Mouse (Mus musculus) C2C12 (cell line): ENCODE data around the gene Gatad2a. TPM values are rescaled to one million over a fixed set of nuclear protein-coding genes. Genes with fewer than 3 reads are reported as not detected.

Source experiments
- H3K27me3 ChIP-seq: one replicate; pipeline ENCODE4 v1.6.1; 2011; ENCODE audit not compliant: control insufficient read depth, insufficient read depth, insufficient read length
- H3K36me3 ChIP-seq: one replicate; pipeline ENCODE4 v1.6.1; 2011; ENCODE audit not compliant: control insufficient read depth, insufficient read depth
- H3K4me3 ChIP-seq: one replicate; pipeline ENCODE4 v1.5.1; 2011; ENCODE audit warnings: mild to moderate bottlenecking, control low read depth; ENCODE audit not compliant: poor library complexity, insufficient read depth, severe bottlenecking
- H3K79me2 ChIP-seq: one replicate; pipeline ENCODE4 v1.6.1; 2011; ENCODE audit not compliant: control insufficient read depth, insufficient read depth
- H3K79me3 ChIP-seq: one replicate; pipeline ENCODE4 v1.6.1; 2011; ENCODE audit warnings: low read depth, control low read depth
- H3ac ChIP-seq: one replicate; pipeline ENCODE3; 2011; ENCODE audit warnings: low read depth; ENCODE audit not compliant: control insufficient read depth, insufficient read length
- CEBPB ChIP-seq: IDR thresholded peaks from one replicate; pipeline ENCODE4 v1.6.1; 2011; ENCODE audit warnings: low read depth, mild to moderate bottlenecking, control low read depth, moderate library complexity
- CTCF ChIP-seq: IDR thresholded peaks from one replicate; pipeline ENCODE4 v1.5.1; 2011; ENCODE audit not compliant: control insufficient read depth, insufficient read depth, insufficient read length
- FOSL1 ChIP-seq: IDR thresholded peaks from one replicate; pipeline ENCODE4 v1.8.0; 2011; ENCODE audit warnings: mild to moderate bottlenecking, low read length; ENCODE audit not compliant: poor library complexity, insufficient read depth, severe bottlenecking
- MAX ChIP-seq: IDR thresholded peaks from one replicate; pipeline ENCODE4 v1.6.1; 2011; ENCODE audit warnings: mild to moderate bottlenecking, control low read depth
- MYOD1 ChIP-seq: IDR thresholded peaks from one replicate; pipeline ENCODE4 v1.6.1; 2011; ENCODE audit warnings: low read depth; ENCODE audit not compliant: control insufficient read depth, insufficient read length
- MYOG ChIP-seq: IDR thresholded peaks from one replicate; pipeline ENCODE4 v1.6.1; 2011; ENCODE audit not compliant: control insufficient read depth, insufficient read length; ENCODE audit errors: extremely low read depth
- USF1 ChIP-seq: IDR thresholded peaks from one replicate; pipeline ENCODE4 v1.6.1; 2011; ENCODE audit warnings: low read depth, mild to moderate bottlenecking, control low read depth, moderate library complexity
- polyA plus RNA-seq: library from polyadenylated mRNA; unstranded; fragments of >200 nt; fragmentation: generic; extraction: Trizol; gene quantifications from one replicate; pipeline ENCODE4 v1.2.1, GENCODE M21; 2012; ENCODE audit warnings: missing spikeins

Gatad2a gene
- polyA plus RNA-seq, 1 experiment, result 59.3 TPM

DNA sequence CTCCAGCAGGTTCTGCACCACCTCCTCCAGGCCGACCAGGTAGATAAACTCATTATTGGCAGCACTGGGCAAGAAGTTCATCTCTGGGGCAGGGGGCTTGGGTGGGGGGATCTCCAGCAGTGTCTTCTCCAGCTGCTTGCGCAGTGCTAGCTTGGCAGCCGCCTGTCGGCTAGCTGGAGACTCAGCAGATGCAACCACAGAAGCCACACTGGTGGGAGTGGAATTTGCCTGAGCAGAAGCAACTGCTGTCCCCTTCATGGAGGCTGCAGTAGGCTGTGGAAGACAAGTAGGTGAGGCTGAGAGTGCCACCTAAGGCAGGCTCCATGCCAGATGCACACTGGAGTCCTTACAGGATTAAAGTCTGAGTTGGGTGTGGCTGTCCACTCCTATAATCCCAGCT is 81.7 kb downstream of the Gatad2a start:
- Histone ChIP-seq H3ac (no peak overlapping the region), H3K4me3 (no peak overlapping the region), H3K36me3 (peaks cover 61% of the 10 kb centered on the region), H3K79me2 (peaks cover 14% of the 10 kb centered on the region), H3K79me3 (peaks cover 11% of the 10 kb centered on the region), H3K27me3 (no peaks in the 10 kb centered on the region)
- TF ChIP-seq CTCF (no peak), MYOD1 (no peak), CEBPB (no peak), FOSL1 (no peak), MYOG (no peak), USF1 (no peak), MAX (no peak)

DNA sequence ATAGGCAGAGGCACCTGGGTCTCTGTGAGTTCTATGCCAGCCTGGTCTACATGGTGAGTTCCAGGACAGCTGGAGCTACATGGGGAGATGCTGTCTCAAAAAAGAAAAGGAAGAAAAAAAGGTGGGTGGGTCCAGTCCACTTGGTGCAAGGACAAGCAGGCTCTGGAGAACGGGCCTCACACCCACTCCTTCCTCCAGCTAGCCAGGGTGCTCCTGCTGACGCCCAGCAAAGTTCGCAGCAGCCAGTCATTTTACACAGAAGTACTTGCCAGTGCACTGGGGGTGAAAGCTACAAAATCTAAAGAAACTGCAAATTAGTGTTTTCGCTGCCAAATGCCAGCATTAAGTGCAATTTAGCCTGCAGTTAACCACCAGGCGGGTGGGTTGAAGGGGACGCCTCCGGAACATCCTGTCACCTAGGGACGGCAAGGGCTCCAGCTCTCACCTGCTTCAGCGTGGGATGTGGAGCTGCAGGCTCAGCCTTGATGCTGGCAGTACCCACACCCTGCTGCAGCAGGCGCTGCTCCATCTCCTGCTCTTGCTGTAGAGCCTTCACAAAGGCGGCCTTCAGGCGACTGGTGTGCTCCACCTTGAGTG is 83.6 kb downstream of the Gatad2a start:
- Histone ChIP-seq H3K79me3 (peaks cover under 1% of the 10 kb centered on the region), H3K4me3 (no peak overlapping the region), H3K79me2 (peaks cover under 1% of the 10 kb centered on the region), H3K36me3 (peaks cover 70% of the 10 kb centered on the region), H3ac (no peak overlapping the region), H3K27me3 (no peaks in the 10 kb centered on the region)
- no peak for TF ChIP-seq FOSL1
- no peak for TF ChIP-seq MYOG
- no peak for TF ChIP-seq CTCF
- no peak for TF ChIP-seq MAX

DNA sequence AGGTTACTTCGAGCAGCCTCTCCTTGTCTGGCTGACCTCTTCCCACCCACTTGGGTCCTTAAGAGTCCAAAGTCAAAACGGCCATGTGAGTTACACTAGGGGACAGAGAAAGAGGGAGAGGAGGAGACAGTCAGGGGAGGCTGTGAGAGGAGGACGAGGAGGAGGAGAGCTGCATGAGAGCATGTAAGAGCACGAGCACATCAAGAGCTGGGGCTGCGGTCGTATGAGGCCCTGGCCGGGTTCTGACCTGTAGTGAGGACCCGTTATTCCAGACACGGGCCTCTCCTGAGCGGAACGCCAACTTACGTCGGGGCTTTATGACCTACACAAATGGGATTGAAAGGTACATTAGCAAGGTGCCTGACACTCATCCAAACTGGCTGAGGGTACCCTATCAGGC is 84.3 kb downstream of the Gatad2a start:
- H3K4me3 ChIP-seq, result no peak overlapping the region
- peaks cover 65% of the 10 kb centered on the region for H3K36me3 ChIP-seq
- no peak overlapping the region for H3ac ChIP-seq
- H3K79me3 ChIP-seq, result no peaks in the 10 kb centered on the region
- TF ChIP-seq CTCF (no peak), MYOD1 (no peak), FOSL1 (no peak), MYOG (no peak), USF1 (no peak), CEBPB (no peak), MAX (no peak)
- H3K79me2 ChIP-seq, result no peaks in the 10 kb centered on the region
- no peaks in the 10 kb centered on the region for H3K27me3 ChIP-seq

DNA sequence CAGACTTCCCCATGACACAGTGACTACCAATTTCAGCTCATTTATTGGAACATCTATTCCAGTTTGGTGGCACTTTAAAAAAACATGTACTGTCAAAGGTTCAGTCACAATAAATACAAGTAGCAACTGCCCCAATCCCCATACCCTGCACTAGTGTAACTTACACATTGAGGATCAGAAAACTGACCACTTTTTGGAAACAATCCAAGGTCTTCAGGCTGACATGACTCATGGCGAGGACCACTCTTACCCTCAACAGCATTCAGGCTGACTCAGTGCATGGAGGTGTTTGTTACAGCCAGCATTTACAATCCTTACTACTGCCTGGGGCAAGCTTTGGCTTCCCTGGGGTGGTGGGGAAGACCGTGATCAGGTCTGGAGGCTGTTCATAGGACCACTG is 89.1 kb downstream of the Gatad2a start:
- Histone ChIP-seq H3K4me3 (no peak overlapping the region), H3K36me3 (peaks cover 29% of the 10 kb centered on the region), H3K79me3 (no peaks in the 10 kb centered on the region), H3K79me2 (no peaks in the 10 kb centered on the region), H3K27me3 (no peaks in the 10 kb centered on the region), H3ac (no peak overlapping the region)
- TF ChIP-seq USF1 (no peak), CEBPB (no peak), FOSL1 (no peak), MYOG (no peak), MYOD1 (no peak), MAX (no peak), CTCF (no peak)

DNA sequence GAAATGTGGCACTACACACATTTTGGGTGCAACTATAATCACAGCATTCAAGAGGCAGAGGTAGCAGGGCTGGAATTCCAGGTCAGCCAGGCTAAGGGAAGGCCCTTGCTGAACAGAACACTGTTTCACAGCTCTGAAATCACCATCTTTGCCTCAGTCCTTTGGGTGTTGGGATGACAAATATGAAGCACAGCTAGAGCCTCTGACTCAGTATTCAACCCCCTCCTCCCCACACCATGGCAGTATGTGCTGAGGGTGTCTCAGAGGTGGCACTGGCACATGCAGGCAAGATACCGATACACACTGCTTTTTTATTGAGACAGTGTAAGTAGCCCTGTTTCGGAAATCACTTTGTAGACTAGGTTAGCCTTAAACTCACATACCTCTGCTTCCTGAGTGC is 89.9 kb downstream of the Gatad2a start:
- H3K27me3 ChIP-seq, result no peaks in the 10 kb centered on the region
- no peak overlapping the region for H3K4me3 ChIP-seq
- H3K79me3 ChIP-seq, result peaks cover under 1% of the 10 kb centered on the region
- no peak overlapping the region for H3ac ChIP-seq
- peaks cover 2% of the 10 kb centered on the region for H3K79me2 ChIP-seq
- H3K36me3 ChIP-seq, result peaks cover 23% of the 10 kb centered on the region
- TF ChIP-seq MAX (no peak), MYOG (no peak), USF1 (no peak), FOSL1 (no peak), MYOD1 (no peak), CTCF (no peak), CEBPB (no peak)

DNA sequence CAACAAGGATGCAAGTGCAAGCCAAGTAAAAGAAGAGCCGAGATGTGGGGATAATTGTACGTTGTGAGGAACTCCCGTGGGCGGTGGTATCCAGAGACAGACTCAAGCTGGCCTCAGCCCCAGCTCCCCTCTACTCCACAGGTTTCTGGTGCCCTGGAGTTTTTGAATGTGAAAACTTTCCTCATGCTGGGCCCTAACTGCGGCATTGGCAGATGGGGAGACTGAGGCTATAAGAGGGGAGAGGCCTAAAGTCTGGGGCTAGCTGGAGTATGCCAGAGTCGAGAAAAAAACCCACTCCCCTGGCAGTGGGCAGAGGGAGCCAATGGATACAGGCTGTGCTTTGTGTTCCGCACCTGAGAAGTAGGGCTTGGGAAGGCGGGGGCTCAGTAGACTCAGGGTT is 92.1 kb downstream of the Gatad2a start:
- TF ChIP-seq CEBPB (no peak), MYOG (no peak), MAX (no peak), CTCF (no peak), FOSL1 (no peak), USF1 (no peak), MYOD1 (no peak)
- peaks cover 23% of the 10 kb centered on the region for H3K79me2 ChIP-seq
- H3K4me3 ChIP-seq, result no peak overlapping the region

More for the DNA sequence above, 92.1 kb downstream of the Gatad2a start:
- no peak overlapping the region for H3ac ChIP-seq
- peaks cover 13% of the 10 kb centered on the region for H3K79me3 ChIP-seq
- no peaks in the 10 kb centered on the region for H3K27me3 ChIP-seq
- H3K36me3 ChIP-seq, result peaks cover 8% of the 10 kb centered on the region
